ENCODE assay signal across 15 mouse cellular contexts in the genomic region with DNA sequence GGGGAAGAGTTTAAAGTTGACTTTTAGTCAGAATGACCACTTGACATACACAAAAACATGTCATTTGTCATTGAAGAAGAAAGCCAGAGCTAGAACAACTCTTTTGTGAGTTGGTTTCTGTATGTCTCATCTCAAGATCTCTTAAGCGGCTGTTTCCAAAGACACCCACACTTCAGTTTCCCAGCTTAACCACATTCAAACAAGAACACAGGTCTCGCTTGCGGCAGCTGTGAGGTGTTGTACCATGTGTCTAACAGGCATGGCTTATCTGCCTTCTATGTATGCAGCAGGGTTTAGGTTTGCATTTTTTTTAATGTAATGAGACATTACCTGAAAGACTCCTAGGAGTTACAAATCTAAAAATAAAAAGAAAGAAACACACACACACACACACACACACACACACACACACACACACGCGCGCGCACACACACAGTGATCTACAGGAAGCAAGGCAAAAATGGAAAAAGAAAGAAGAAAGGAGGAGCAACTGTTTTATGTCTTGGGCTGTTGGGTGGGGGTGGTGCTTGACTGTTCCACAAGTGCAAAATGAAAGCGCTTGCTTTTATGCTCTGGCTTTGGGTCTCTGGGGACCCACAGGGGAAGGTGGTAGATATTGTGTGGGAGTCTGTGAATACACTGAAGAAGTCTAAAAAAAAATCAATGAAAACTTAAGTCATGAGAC.
DNase-seq lines count a peak whose midpoint lies in the region; ATAC-seq and TF ChIP-seq lines count a peak whose summit lies in the region.
"Had no signal": no experiment of that assay in that cellular context is flagged by ENCODE, and none has a peak within 500 bp of the region (broad histone marks: within the 10 kb centered on the region; RNA-seq: fewer than 3 reads in every experiment).

No protein-coding gene starts in this region.

- H3K9ac ChIP-seq in hindbrain, postnatal 0 days (replicated peaks; ENCODE audit: low read length) = no peak overlapping the region
- H3K9ac ChIP-seq: neural tube, embryonic 12.5 days had no signal

- H3K27me3 ChIP-seq in hindbrain, postnatal 0 days (ENCODE audit: insufficient read depth, low read length) = no peaks in the 10 kb centered on the region
- H3K27me3 ChIP-seq: neural tube, embryonic 12.5 days had no signal

- peak; percentile 54; the same call in 1 of the 2 replicates for ATAC-seq in common myeloid progenitor, adult 5-6 weeks (replicated peaks; ENCODE audit: low read depth, poor library complexity, severe bottlenecking)
- peak; percentile 67 for ATAC-seq in neutrophil, adult 5-6 weeks (ENCODE audit: extremely low read depth, insufficient number of reproducible peaks, low FRiP score, poor library complexity, severe bottlenecking)
- ATAC-seq in hindbrain, postnatal 0 days = no peak
- ATAC-seq: intestine, embryonic 16.5 days had no signal

- no peak overlapping the region for H3K4me2 ChIP-seq in hindbrain, postnatal 0 days (ENCODE audit: low read depth, low read length)
- H3K4me2 ChIP-seq: midbrain, embryonic 11.5 days; neural tube, embryonic 12.5 days had no signal

- H3K27ac ChIP-seq in hindbrain, postnatal 0 days = no peak overlapping the region
- H3K27ac ChIP-seq: neural tube, embryonic 12.5 days had no signal

- H3K4me3 ChIP-seq in hindbrain, postnatal 0 days (ENCODE audit: low read length) = no peak overlapping the region
- H3K4me3 ChIP-seq: neural tube, embryonic 12.5 days had no signal

- 90% methylated on average over 8 of the region's 8 CpGs for WGBS in hindbrain, postnatal 0 days

- intact Hi-C loops in heart, postnatal 10 days (cut with DNase I) = no loop called here

- no peaks in the 10 kb centered on the region for H3K4me1 ChIP-seq in hindbrain, postnatal 0 days (ENCODE audit: insufficient read depth, low read length)
- H3K4me1 ChIP-seq: neural tube, embryonic 12.5 days had no signal

- no peak for TF ChIP-seq CTCF in hindbrain, postnatal 0 days (IDR thresholded peaks at IDR 0.05; ENCODE audit: low read depth)

- no peaks in the 10 kb centered on the region for H3K9me3 ChIP-seq in hindbrain, postnatal 0 days (ENCODE audit: low read length)
- H3K9me3 ChIP-seq: neural tube, embryonic 12.5 days had no signal

- H3K36me3 ChIP-seq in hindbrain, postnatal 0 days (ENCODE audit: insufficient read depth, low read length) = no peaks in the 10 kb centered on the region
- H3K36me3 ChIP-seq: neural tube, embryonic 12.5 days had no signal

- DNase-seq in heart, postnatal 10 days = peak; percentile 0 to 2
- no peak for DNase-seq in heart, postnatal 4 days
- DNase-seq in thymus, postnatal 25 days = peak; percentile 67
- no peak for DNase-seq in cerebellum, adult 18-20 months
- no peak for DNase-seq in hindbrain, postnatal 0 days (ENCODE audit: low spot score)
- DNase-seq in gastrocnemius, adult 8-10 months (ENCODE audit: low spot score in 2 of 2) = no peak
- DNase-seq: adrenal gland, postnatal 10 days; embryo, embryonic 11 days; kidney, postnatal 36 days; retina, postnatal 1 day had no signal

Comparison
In these comparisons a context has a peak if more than half of its experiments do, and no peak if none do; other contexts are left out.
1. DNase-seq: peak in heart, postnatal 10 days (2 of 2) and thymus, postnatal 25 days (single experiment); none in heart, postnatal 4 days (single experiment), cerebellum, adult 18-20 months (0 of 2), hindbrain, postnatal 0 days (single experiment) and gastrocnemius, adult 8-10 months (0 of 2).